Mouse (Mus musculus) ES-Bruce4 (cell line): ENCODE data around the gene Prrt3.

Experiments used
- CTCF ChIP-seq: IDR thresholded peaks from one replicate; pipeline ENCODE4 v1.8.1; 2011; ENCODE audit warnings: low read depth, low read length
- EP300 ChIP-seq: IDR thresholded peaks from 2 replicates; pipeline ENCODE4 v1.6.1; 2011; ENCODE audit warnings: low read depth, low read length; ENCODE audit not compliant: insufficient read depth

- TF ChIP-seq CTCF: no peak
- TF ChIP-seq EP300: no peak
Measured at GRCm38 (mm10) chr6:113502801-113503200, 1.1 kb upstream of the Prrt3 start.
